Mouse (Mus musculus) liver, embryonic 14.5 days (tissue): ENCODE results near the gene Gm21981. TPM values are rescaled to one million over a fixed set of nuclear protein-coding genes. Genes with fewer than 3 reads are reported as not detected.

Experiments used
- ATAC-seq: fragments of 200-750 bp; cut with Nextera tagmentation; 2 replicates; pipeline ENCODE4 v1.8.0; 2017; ENCODE audit warnings: moderate number of reproducible peaks, mild to moderate bottlenecking, moderate library complexity; ENCODE audit not compliant: insufficient read depth
- DNase-seq, 3 experiments: peaks; one replicate each; pipeline ENCODE4 v3.0.0-alpha.2; 2012 to 2013; ENCODE audit warnings: low read depth in 3 of 3, low spot score in 3 of 3
- H3K27ac ChIP-seq: fragments of 300-500 bp; sonication (generic); 2 replicates; pipeline ENCODE4 v1.5.1; 2014; ENCODE audit warnings: moderate library complexity, mild to moderate bottlenecking, control low read depth, inconsistent platforms
- H3K27me3 ChIP-seq: fragments of 300-500 bp; sonication (generic); 2 replicates; pipeline ENCODE4 v1.6.1; 2014; ENCODE audit warnings: mild to moderate bottlenecking, low read length, moderate library complexity; ENCODE audit not compliant: control insufficient read depth, insufficient read depth
- H3K36me3 ChIP-seq: fragments of 300-500 bp; sonication (generic); replicated peaks from 2 replicates; pipeline ENCODE4 v1.6.1; 2014; ENCODE audit warnings: low read depth; ENCODE audit not compliant: control insufficient read depth, insufficient read depth
- H3K4me1 ChIP-seq, 2 experiments: fragments of 200-500 bp in 1 of 2; fragments of 300-500 bp in 1 of 2; sonication (generic) in 1 of 2; replicated peaks; 2 replicates each; pipeline ENCODE4 v1.6.1; 2012 to 2014; ENCODE audit warnings: antibody characterized with exemption in 1 of 2, inconsistent platforms in 1 of 2, low read length in 1 of 2; ENCODE audit not compliant: control insufficient read depth in 2 of 2, insufficient read depth in 2 of 2
- H3K4me2 ChIP-seq: fragments of 300-500 bp; sonication (generic); 2 replicates; pipeline ENCODE4 v1.6.1; 2014; ENCODE audit warnings: low read depth, mild to moderate bottlenecking, control low read depth, moderate library complexity
- H3K4me3 ChIP-seq, 2 experiments: fragments of 200-500 bp in 1 of 2; fragments of 300-500 bp in 1 of 2; sonication (generic) in 1 of 2; 2 replicates each; pipeline ENCODE4 v1.5.1; 2012 to 2014; ENCODE audit warnings: low read depth in 2 of 2, low read length in 2 of 2, mild to moderate bottlenecking in 2 of 2, control low read depth in 1 of 2, inconsistent platforms in 1 of 2, moderate library complexity in 1 of 2; ENCODE audit not compliant: insufficient read depth in 1 of 2
- H3K9ac ChIP-seq: fragments of 300-500 bp; sonication (generic); replicated peaks from 2 replicates; pipeline ENCODE4 v1.6.1; 2014; ENCODE audit warnings: mild to moderate bottlenecking, control low read depth, moderate library complexity
- H3K9me3 ChIP-seq: fragments of 300-500 bp; sonication (generic); 2 replicates; pipeline ENCODE4 v1.6.1; 2016; ENCODE audit warnings: low read length, mixed read lengths; ENCODE audit not compliant: control insufficient read depth
- CTCF ChIP-seq: IDR thresholded peaks from 2 replicates; pipeline ENCODE4 v1.5.1; 2016; ENCODE audit warnings: antibody characterized with exemption, low read depth, control low read depth
- EP300 ChIP-seq: IDR thresholded peaks from 2 replicates; pipeline ENCODE4 v1.6.1; 2016; ENCODE audit warnings: antibody characterized with exemption, low read depth
- WGBS: fragments of 180-500 bp; shearing (Covaris S2); extraction: QIAGEN DNeasy Blood & Tissue Kit; methylation state at CpG from one replicate; pipeline ENCODE4 v1.1.7; 2014; ENCODE audit not compliant: insufficient replicate concordance; 5-methylcytosine and 5-hydroxymethylcytosine counted together
- polyA plus RNA-seq, 2 experiments: library from polyadenylated mRNA; depleted of rRNA in 1 of 2; stranded (reverse) in 1 of 2; unstranded in 1 of 2; fragments of >200 nt; fragmentation: Nextera tagmentation in 1 of 2; extraction: Ambion mirVana in 1 of 2; gene quantifications; 2 replicates each; pipeline versions ENCODE4 v1.2.1 to v1.2.3; 2012 to 2014

Gm21981 gene
- polyA plus RNA-seq, 2 experiments, result 0.32 TPM; not detected in 1

DNA sequence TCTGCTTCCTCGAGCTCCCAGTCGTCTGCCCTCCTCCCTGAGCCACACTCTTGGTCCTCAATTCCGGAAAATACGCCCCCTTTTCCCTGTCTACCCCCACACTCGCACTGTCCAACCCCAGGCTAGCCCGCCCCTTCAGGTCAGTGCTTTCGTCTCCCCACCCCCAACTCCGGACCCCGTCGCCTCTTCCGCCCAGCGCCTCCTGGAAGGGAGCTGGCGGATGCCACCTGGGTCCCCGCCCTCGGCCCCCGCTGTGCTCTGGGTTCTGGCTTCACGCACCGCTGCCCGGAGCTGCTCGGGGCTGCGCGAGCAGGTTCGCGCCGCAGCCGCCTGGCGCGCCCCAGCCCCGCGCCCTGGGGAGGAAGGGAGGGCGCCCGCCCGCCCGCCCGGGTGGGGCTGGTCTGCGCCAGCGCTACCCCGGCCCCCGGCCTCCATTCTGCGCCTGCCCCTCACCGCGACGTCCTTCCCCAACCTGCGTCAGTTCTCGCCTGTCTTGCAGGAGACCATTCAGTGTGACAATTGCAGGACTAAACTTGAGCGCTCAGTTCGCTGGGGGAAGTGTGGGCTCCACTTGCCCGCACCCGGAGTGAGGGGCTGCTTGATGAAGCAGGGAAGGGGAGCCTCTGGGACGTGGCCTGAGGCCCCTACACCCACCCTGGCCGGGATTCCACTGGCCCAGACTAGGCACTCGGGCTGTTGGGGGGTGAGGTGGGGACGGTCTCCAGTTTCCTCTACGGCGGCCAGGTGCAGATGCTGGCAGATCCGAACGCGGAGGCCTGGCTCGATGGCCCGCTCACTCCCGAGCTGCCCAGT lies 44.0 kb upstream of the Gm21981 start:
- WGBS, result 2% methylated on average over 56 of the region's 61 CpGs
- H3K4me3 ChIP-seq, result peak overlapping the region; percentile 60 to 67
- DNase-seq, result no peak
- no peaks in the 10 kb centered on the region for H3K9me3 ChIP-seq
- peak; percentile 19; the same call in 1 of the 2 replicates for ATAC-seq
- H3K9ac ChIP-seq, result peak overlapping the region; percentile 61
- H3K4me1 ChIP-seq, result peaks cover 6 to 11% of the 10 kb centered on the region in 2 experiments
- TF ChIP-seq CTCF, result no peak
- no peak for TF ChIP-seq EP300
- H3K4me2 ChIP-seq, result peak overlapping the region; percentile 78
- H3K27ac ChIP-seq, result no peak overlapping the region
- peaks cover 12% of the 10 kb centered on the region for H3K27me3 ChIP-seq
- no peaks in the 10 kb centered on the region for H3K36me3 ChIP-seq

DNA sequence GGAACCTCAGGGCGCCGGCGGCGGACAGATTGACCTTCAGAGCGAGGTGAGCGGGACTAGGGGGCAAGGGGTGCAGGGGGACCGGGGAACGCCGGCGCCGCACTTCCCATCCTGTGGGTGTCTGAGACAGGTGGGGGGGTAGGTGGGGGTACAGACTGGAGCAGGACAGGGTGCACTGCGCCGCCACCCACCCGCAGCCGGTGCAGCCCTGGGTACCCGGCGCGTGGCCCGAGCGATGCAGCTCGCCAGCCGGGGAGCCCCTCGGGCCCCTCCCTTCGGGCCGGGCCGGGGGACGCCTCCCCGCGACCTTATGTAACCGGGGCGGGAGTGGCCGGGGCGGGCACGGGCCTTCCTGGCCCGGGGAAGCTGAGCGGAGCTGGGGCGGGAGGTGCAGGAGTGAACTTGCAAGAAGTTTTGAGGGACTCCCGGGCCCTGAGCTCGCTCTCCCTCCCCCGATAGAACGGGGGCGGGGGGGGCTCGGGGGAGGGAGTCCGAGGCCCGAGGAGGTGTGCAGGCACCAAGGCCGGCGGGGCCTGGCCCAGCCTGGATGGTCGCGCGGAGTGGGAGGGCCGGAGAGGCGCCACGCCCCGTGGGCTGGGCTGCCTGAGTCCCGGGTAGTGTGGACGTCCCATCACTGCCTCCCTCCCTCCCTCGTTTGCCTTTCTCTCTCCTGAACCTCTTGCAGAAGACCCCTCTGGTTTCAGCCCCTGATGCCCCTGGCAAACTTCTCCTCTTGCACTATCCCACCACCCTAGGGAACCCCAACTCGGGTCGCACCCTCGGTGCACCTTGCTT lies 43.2 kb upstream of the Gm21981 start:
- ATAC-seq, result peak; percentile 74
- WGBS, result 1% methylated on average over 44 of the region's 60 CpGs
- no peaks in the 10 kb centered on the region for H3K9me3 ChIP-seq
- H3K4me1 ChIP-seq, result peaks cover 0 to 6% of the 10 kb centered on the region in 2 experiments; a peak in 2 of 4 replicates
- peak in 1 of 3 experiments; percentile 38 for DNase-seq
- no peaks in the 10 kb centered on the region for H3K36me3 ChIP-seq
- peak overlapping the region; percentile 61 for H3K9ac ChIP-seq
- no peak for TF ChIP-seq CTCF
- no peak for TF ChIP-seq EP300
- H3K27ac ChIP-seq, result no peak overlapping the region
- peaks cover 12% of the 10 kb centered on the region for H3K27me3 ChIP-seq
- H3K4me3 ChIP-seq, result peak overlapping the region; percentile 60 to 67
- peak overlapping the region; percentile 78 for H3K4me2 ChIP-seq

DNA sequence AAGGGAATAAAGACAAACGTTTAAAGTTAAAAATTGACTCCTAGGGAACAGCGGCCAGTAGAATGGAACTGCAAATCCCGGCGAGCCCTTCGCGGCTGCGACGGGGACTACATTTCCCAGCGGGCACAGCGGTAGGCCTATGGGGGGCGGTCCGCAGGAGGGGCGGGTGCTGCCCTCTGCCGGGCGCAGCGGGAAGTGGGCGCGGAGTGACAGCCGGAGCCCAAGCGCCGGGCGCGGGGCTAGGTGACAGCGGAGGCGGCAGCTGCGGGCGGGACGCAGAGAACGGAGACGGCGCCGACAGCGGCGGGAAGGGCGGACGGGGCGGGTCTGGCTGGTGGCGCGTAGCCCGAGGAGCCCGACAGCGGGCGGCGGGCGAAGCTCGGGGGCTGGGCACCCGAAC lies 42.6 kb upstream of the Gm21981 start, which contains the start of gene Tfeb:
Gene Tfeb (plus strand): TSS at position 175 of the 400 bp plus-strand sequence.
- ATAC-seq, result peak; percentile 76
- Histone ChIP-seq H3K4me2 (peak within 1 kb of the TSS; percentile 78), H3K4me1 (peaks cover 0 to 6% of the 10 kb centered on the region in 2 experiments; a peak in 2 of 4 replicates), H3K9me3 (no peaks in the 10 kb centered on the region), H3K36me3 (no peaks in the 10 kb centered on the region), H3K27ac (no peak within 1 kb of the TSS), H3K4me3 (peak within 1 kb of the TSS; percentile 60 to 67), H3K9ac (peak within 1 kb of the TSS; percentile 61), H3K27me3 (peaks cover 12% of the 10 kb centered on the region)
- DNase-seq, result peak; percentile 70 to 80 (median 75)
- TF ChIP-seq EP300 (no peak), CTCF (peak; percentile 91)
- under 1% methylated on average over 46 of the region's 47 CpGs for WGBS

DNA sequence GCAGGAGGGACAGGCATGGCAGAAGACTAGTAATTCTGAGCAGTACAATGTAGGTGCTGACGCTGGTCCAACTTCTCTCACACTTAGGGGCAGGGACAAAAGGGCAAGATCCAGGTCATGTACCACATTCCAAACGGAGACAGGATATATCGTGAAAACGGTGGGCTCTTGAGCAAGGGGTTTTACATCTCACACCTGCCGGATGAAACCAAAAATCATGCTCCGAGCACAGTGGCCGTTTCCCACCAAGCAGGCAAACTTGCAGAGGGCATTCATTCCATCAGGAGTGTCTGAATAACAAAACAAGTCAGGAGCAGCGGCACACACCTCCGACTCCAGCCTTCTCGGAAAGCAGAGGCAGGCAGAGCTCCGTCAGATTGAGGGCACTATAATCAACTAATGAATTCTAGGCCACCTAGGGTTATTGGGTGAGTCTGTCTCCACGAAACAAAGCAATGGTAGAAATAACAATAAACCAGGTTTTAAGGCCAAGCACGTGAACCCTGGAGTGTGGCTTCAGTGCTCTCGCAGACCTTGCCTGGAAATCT lies 41.4 kb upstream of the Gm21981 start:
- TF ChIP-seq EP300 (no peak), CTCF (no peak)
- Histone ChIP-seq H3K27ac (no peak overlapping the region), H3K4me3 (no peak overlapping the region), H3K27me3 (peaks cover 12% of the 10 kb centered on the region), H3K9ac (no peak overlapping the region), H3K9me3 (no peaks in the 10 kb centered on the region), H3K4me2 (no peak overlapping the region), H3K36me3 (no peaks in the 10 kb centered on the region), H3K4me1 (peaks cover 0 to 6% of the 10 kb centered on the region in 2 experiments; a peak in 2 of 4 replicates)
- DNase-seq (no peak), ATAC-seq (no peak)
- 64% methylated on average over 14 of the region's 14 CpGs for WGBS
